Mouse (Mus musculus): Measurements from ENCODE around the gene Ttc25.

- no peak for TF ChIP-seq CTCF (IDR thresholded peaks at IDR 0.05; ENCODE audit: low read depth, low read length)
- no peak for TF ChIP-seq POLR2A (IDR thresholded peaks at IDR 0.05; ENCODE audit: extremely low read depth, insufficient read depth, low read length)
These were observed 26.2 kb upstream of the Ttc25 start for GRCm38 (mm10) chr11:100519188-100519587.
